Mouse (Mus musculus): ENCODE data around the gene Il17f. TPM values are rescaled to one million over a fixed set of nuclear protein-coding genes. Genes with fewer than 3 reads are reported as not detected.

The Il17f gene
- polyA plus RNA-seq, 1 experiment from 2014 or later = not detected

GRCm38 (mm10) chr1:20828061-20828460 is 37.6 kb upstream of the Il17f start:
- H3K9me3 ChIP-seq (ENCODE audit: low read length) = no peaks in the 10 kb centered on the region
- no peak overlapping the region for H3K9ac ChIP-seq (replicated peaks; ENCODE audit: low read depth)
- 73% methylated on average over 2 of the region's 2 CpGs for WGBS
- H3K27me3 ChIP-seq (replicated peaks; ENCODE audit: insufficient read depth, low read length) = no peaks in the 10 kb centered on the region
- no peak overlapping the region for H3K4me2 ChIP-seq (replicated peaks; ENCODE audit: low read depth, low read length)
- H3K4me3 ChIP-seq (ENCODE audit: low read depth, low read length) = no peak overlapping the region
- no peak for DNase-seq (ENCODE audit: low spot score)
- H3K27ac ChIP-seq (ENCODE audit: low read length) = no peak overlapping the region
- no peaks in the 10 kb centered on the region for H3K4me1 ChIP-seq (ENCODE audit: insufficient read depth, low read depth, low read length)
- TF ChIP-seq EP300 (IDR thresholded peaks at IDR 0.05) (no peak), CTCF (IDR thresholded peaks at IDR 0.05) (no peak)
- ATAC-seq = no peak
- no peaks in the 10 kb centered on the region for H3K36me3 ChIP-seq (ENCODE audit: insufficient read depth, low read length)

GRCm38 (mm10) chr1:20825036-20825435 is 34.6 kb upstream of the Il17f start:
- H3K4me2 ChIP-seq (replicated peaks; ENCODE audit: low read depth, low read length) = no peak overlapping the region
- TF ChIP-seq CTCF (IDR thresholded peaks at IDR 0.05) = no peak
- TF ChIP-seq EP300 (IDR thresholded peaks at IDR 0.05) = no peak

GRCm38 (mm10) chr1:20823906-20824305 is 33.5 kb upstream of the Il17f start:
- no peaks in the 10 kb centered on the region for H3K4me1 ChIP-seq (ENCODE audit: insufficient read depth, low read depth, low read length)
- ATAC-seq = no peak
- no peak for DNase-seq (ENCODE audit: low spot score)
- TF ChIP-seq EP300 (IDR thresholded peaks at IDR 0.05) (no peak), CTCF (IDR thresholded peaks at IDR 0.05) (no peak)
- no peak overlapping the region for H3K4me2 ChIP-seq (replicated peaks; ENCODE audit: low read depth, low read length)
- no peaks in the 10 kb centered on the region for H3K9me3 ChIP-seq (ENCODE audit: low read length)
- no peaks in the 10 kb centered on the region for H3K36me3 ChIP-seq (ENCODE audit: insufficient read depth, low read length)
- H3K9ac ChIP-seq (replicated peaks; ENCODE audit: low read depth) = no peak overlapping the region
- no peaks in the 10 kb centered on the region for H3K27me3 ChIP-seq (replicated peaks; ENCODE audit: insufficient read depth, low read length)
- no peak overlapping the region for H3K27ac ChIP-seq (ENCODE audit: low read length)
- 67% methylated on average over 2 of the region's 2 CpGs for WGBS
- H3K4me3 ChIP-seq (ENCODE audit: low read depth, low read length) = no peak overlapping the region

More at GRCm38 (mm10) chr1:20825036-20825435, 34.6 kb upstream of the Il17f start:
- Histone ChIP-seq H3K36me3 (ENCODE audit: insufficient read depth, low read length) (no peaks in the 10 kb centered on the region), H3K4me1 (ENCODE audit: insufficient read depth, low read depth, low read length) (no peaks in the 10 kb centered on the region), H3K9ac (replicated peaks; ENCODE audit: low read depth) (no peak overlapping the region), H3K4me3 (ENCODE audit: low read depth, low read length) (no peak overlapping the region), H3K27ac (ENCODE audit: low read length) (no peak overlapping the region), H3K9me3 (ENCODE audit: low read length) (no peaks in the 10 kb centered on the region), H3K27me3 (replicated peaks; ENCODE audit: insufficient read depth, low read length) (no peaks in the 10 kb centered on the region)
- DNase-seq (ENCODE audit: low spot score) (no peak), ATAC-seq (no peak)

GRCm38 (mm10) chr1:20823471-20823870 is 33.1 kb upstream of the Il17f start:
- H3K4me1 ChIP-seq (ENCODE audit: insufficient read depth, low read depth, low read length) = no peaks in the 10 kb centered on the region
- TF ChIP-seq EP300 (IDR thresholded peaks at IDR 0.05) (no peak), CTCF (IDR thresholded peaks at IDR 0.05) (no peak)
- WGBS = 61% methylated on average over 4 of the region's 4 CpGs
- H3K27ac ChIP-seq (ENCODE audit: low read length) = no peak overlapping the region
- H3K27me3 ChIP-seq (replicated peaks; ENCODE audit: insufficient read depth, low read length) = no peaks in the 10 kb centered on the region
- no peaks in the 10 kb centered on the region for H3K36me3 ChIP-seq (ENCODE audit: insufficient read depth, low read length)
- no peak overlapping the region for H3K4me3 ChIP-seq (ENCODE audit: low read depth, low read length)
- no peak for ATAC-seq
- H3K9me3 ChIP-seq (ENCODE audit: low read length) = no peaks in the 10 kb centered on the region
- no peak overlapping the region for H3K4me2 ChIP-seq (replicated peaks; ENCODE audit: low read depth, low read length)
- no peak for DNase-seq (ENCODE audit: low spot score)
- H3K9ac ChIP-seq (replicated peaks; ENCODE audit: low read depth) = no peak overlapping the region

GRCm38 (mm10) chr1:20820959-20821358 is 30.5 kb upstream of the Il17f start:
- Histone ChIP-seq H3K4me1 (ENCODE audit: insufficient read depth, low read depth, low read length) (no peaks in the 10 kb centered on the region), H3K4me3 (ENCODE audit: low read depth, low read length) (no peak overlapping the region), H3K36me3 (ENCODE audit: insufficient read depth, low read length) (peaks cover 5% of the 10 kb centered on the region; the same call in 1 of the 2 replicates), H3K27ac (ENCODE audit: low read length) (no peak overlapping the region), H3K27me3 (replicated peaks; ENCODE audit: insufficient read depth, low read length) (no peaks in the 10 kb centered on the region), H3K9me3 (ENCODE audit: low read length) (no peaks in the 10 kb centered on the region), H3K4me2 (replicated peaks; ENCODE audit: low read depth, low read length) (no peak overlapping the region), H3K9ac (replicated peaks; ENCODE audit: low read depth) (no peak overlapping the region)
- no peak for DNase-seq (ENCODE audit: low spot score)
- ATAC-seq = no peak
- TF ChIP-seq EP300 (IDR thresholded peaks at IDR 0.05) = no peak
- 77% methylated on average over 4 of the region's 4 CpGs for WGBS

GRCm38 (mm10) chr1:20819771-20820605 is 29.6 kb upstream of the Il17f start, which contains the start of gene Mcm3:
TSS of gene Mcm3 (minus strand) at chr1:20820312.
- Histone ChIP-seq H3K9ac (replicated peaks; ENCODE audit: low read depth) (peak within 1 kb of the TSS; percentile 44), H3K36me3 (ENCODE audit: insufficient read depth, low read length) (peaks cover 5% of the 10 kb centered on the region; the same call in 1 of the 2 replicates), H3K4me2 (replicated peaks; ENCODE audit: low read depth, low read length) (peak within 1 kb of the TSS; percentile 89), H3K27ac (ENCODE audit: low read length) (no peak within 1 kb of the TSS), H3K4me1 (ENCODE audit: insufficient read depth, low read depth, low read length) (no peaks in the 10 kb centered on the region), H3K4me3 (ENCODE audit: low read depth, low read length) (peak within 1 kb of the TSS; percentile 70), H3K27me3 (replicated peaks; ENCODE audit: insufficient read depth, low read length) (no peaks in the 10 kb centered on the region), H3K9me3 (ENCODE audit: low read length) (no peaks in the 10 kb centered on the region)
- TF ChIP-seq CTCF (IDR thresholded peaks at IDR 0.05) (no peak), EP300 (IDR thresholded peaks at IDR 0.05) (peak; percentile 57; the same call in 1 of the 2 replicates)
- WGBS = under 1% methylated on average over 48 of the region's 52 CpGs
- DNase-seq (ENCODE audit: low spot score) = peak; percentile 99
- ATAC-seq = peak; percentile 100

All from lung, postnatal 0 days (tissue).